Mouse (Mus musculus) heart, adult 9 months (tissue): ENCODE measurements around the gene Rph3al.

ENCODE experiments used
- DNase-seq, 2 experiments: peaks; one replicate each; pipeline ENCODE4 v3.0.0; 2022; ENCODE audit warnings: low spot score in 2 of 2

The Rph3al gene

DNA sequence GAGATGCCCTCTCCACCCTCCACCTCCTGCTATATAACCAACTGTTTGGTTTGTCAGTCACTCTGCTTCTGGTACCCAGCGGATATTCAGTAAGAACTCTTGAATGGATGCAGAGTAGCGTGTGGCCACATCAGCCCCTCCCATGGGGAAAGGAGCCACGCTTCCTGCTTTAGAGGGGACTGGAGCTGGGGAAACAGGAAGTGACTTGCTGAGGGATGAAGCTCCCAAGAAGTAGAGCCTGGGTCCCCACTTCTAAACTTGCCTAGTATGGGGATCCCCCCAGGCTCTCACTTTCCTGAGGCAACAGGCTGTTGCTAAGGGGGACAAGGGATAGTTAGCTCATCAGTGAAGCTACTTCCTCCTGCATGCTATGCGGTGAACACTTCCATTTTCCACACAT is 30.8 kb downstream of the Rph3al start:
- no peak for DNase-seq

DNA sequence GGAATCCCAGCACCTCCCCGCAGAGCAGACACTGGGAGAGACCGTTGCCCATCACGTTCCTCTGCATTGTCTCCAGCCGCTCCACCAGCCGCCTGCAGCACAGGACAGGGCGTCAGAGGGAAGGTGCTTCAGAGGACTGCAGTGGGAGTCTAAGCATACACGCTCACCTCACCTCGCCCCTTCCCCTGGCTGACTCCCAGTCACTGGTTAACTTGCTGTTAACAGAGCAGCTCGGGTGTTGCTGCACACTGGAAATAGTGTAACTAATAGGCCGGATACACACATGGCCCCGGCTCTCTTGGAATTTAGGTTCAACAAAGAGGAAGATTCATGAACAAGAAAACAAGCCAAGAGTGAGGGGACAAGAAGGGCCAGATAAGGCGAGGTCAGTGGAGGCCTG is 31.7 kb downstream of the Rph3al start:
- DNase-seq = no peak

DNA sequence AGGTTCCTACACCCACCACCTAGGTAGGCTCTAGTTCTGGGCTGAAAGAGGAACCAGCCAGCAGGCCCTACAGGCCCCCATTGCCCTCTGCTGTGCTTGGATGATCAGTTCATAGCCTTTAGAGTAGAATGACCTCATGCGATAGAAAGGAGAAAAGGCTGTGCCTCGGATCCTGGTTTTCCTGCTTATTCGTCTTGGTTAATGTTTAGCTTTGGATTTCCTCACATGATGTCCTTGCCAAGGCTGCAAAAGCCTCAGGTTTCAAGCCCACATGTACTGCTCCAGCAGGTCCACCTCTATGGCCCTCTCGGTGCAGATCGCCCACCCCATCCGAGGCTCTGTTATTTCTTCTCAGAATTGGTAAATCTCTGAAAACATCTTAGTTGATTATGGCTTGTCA is 33.2 kb downstream of the Rph3al start:
- DNase-seq = no peak

DNA sequence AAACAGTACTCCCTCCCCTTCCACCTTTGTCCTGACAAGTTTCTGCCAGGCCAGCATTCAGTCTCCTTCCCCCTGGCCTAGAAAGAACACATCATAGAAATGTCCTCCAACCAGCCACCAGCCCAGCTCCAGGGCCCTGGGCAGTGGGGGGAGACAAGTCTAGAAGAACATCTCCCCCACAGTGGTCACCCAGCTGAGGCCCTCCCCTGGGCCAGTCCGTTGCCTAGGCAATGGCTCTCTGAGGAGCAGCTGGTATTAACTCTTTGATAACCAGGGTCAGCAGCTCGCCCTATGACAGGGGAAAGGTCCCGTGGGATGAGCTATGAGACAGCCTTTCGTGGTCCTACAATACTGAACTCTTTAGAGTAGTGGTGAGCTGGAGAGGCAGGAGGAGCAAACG is 33.7 kb downstream of the Rph3al start:
- DNase-seq = no peak

DNA sequence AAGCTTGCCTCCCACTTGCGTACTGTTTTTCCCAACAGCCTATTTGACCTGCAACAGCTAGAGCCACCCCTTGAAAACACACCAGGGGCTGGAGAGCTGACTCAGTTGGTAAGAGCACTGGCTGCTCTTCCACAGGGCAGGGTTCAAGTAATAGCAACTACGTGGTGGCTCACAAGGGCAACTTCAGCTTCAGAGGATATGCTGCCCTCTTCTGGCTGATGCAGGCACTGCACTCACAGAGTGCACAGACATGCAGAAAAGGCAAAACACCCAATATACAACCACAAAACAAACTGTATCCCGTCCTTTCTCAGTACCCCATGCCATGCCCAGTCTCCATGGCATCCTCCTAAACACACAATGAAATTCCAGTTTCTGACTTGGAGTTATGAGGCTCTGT is 34.7 kb downstream of the Rph3al start:
- no peak for DNase-seq

DNA sequence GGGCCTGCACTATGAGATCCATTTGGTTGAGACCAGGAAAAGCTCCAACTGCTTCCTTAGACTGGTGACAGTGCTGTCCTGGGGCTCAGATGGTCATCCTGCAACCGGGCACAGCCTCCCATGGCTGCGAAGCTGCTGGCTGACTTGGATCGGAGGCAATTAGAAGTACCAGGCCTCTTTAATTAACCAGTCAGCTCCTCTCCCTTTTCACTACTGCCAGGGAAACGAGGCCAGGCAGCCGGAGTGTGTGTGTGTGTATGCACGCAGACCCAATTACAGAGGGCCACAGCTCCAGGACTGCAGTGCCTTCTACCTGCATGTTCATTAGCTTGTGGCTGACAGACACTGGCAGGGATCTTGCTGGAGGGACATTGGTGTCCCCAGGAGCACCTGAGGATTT is 36.9 kb downstream of the Rph3al start:
- DNase-seq = no peak

DNA sequence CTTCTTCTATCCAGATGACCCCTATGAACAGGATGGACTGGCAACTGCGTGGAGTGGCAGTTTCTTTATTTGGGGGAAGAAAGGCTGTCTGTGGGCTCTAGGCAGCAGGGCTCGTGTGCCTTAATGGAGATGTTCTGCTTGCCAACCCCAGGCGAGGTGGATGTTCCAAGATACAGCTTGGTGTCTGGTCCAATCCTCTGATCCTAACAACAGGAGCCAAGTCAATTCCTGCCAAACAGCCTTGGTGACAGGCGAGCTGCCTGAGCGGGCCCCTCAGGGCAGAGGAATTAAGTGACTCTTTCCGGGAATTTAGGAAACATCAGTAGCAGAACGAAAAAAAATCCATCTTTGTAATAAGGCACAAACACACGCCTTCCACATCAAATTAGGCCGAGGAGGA is 38.6 kb downstream of the Rph3al start:
- no peak for DNase-seq

DNA sequence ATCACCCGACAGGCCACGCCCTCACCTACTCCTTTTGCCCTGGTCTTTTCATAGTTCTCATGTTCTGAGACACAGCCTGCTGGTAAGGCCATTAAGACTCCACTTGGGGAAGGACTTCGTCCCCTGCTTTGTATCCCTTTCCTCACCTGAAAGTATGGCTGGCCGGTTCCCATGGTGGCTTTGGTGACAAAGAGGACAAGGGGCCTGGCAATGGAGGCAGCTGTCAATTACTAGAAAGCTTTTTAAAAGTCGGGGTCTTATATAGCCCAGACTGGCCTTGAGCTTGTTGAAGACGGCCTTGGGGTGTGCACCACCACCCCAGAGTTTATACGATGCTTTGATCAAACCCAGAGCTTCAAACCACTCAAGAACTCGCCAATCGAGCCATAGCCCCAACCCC is 39.7 kb downstream of the Rph3al start:
- no peak for DNase-seq

DNA sequence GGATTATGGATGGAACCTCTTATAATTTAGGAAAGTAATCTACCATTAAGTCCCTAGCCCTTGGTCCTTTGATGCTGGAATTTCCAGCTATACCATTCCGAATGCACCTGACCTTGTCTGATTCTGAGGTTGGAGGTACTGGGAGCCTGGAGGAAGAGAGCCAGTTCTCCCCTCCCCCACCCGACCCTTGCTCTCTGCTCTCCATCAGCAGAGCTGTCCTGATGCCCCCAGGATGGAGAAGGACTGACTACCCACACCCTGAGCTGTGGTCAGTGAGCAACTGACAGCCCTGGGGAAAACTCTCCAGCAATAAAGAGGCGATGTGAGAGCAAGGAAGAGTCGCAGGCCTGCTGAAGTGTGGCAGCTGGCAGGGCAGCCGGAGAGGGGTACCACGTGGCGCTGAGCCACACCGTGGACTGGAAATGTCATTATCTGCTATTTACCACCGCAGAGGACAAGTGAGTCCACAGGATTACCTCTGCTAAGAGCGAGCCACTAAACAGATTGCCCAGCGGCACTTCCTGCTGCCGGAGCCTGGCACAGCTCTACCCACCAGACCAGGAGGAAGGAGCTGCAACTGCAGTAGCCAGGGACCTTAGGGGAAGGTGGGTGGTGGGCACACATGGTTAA is 43.3 kb downstream of the Rph3al start:
- no peak for DNase-seq

DNA sequence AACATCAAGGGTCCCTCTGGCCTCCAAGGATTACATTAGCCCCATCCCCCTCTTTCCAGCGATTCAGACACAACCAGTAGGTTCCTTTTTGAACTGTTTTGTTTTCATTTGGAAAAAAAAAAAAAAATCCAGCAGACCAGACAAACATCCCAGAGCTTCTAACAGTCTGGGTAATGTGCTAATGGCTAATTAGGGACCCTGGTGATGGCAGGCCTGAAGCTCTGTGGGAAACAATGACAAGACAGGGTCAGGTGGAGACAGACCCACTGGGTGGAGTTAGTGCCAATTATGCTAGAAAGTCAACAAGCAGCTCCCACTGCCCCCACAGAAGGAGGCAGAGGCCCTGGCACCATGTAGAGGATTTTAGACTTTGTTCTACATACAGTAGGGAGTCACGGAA is 44.3 kb downstream of the Rph3al start:
- DNase-seq = no peak

DNA sequence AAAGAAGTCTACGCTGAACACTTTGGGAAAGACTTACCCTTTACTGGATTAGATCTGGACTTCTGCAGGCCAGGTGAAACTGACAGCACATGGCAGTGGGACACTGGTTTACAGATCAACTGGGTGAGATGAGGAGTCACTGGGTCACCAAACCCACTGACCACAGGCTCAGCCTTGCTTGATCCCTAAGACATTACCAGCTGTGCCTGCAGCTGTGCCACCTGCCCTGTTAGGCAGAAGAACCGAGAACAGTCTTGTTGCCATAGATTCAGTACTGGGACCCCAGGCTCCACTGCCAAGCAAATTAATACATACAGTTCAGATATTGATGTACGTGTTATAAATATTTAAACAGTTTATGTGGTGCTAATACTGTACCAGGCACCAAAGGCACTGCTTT is 50.9 kb downstream of the Rph3al start:
- no peak for DNase-seq

DNA sequence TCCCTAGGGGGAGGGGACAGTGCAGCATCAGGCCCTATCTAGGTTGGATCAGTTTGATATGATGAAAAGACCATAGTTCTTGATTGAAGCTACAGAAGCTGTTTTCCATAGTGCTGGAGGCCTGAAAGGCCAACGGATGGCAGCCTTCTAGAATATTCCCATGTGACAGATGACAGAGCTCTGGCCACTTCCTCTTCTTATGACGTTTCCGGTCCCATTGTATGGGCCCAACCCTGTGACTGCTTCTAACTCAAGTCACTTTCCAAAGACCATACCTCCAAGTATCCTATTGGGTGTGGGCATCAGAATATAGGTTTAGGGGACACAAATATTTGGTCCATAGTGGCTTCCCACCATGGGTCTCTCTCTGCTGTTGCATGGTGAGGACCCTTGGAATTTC is 57.0 kb downstream of the Rph3al start:
- no peak for DNase-seq

DNA sequence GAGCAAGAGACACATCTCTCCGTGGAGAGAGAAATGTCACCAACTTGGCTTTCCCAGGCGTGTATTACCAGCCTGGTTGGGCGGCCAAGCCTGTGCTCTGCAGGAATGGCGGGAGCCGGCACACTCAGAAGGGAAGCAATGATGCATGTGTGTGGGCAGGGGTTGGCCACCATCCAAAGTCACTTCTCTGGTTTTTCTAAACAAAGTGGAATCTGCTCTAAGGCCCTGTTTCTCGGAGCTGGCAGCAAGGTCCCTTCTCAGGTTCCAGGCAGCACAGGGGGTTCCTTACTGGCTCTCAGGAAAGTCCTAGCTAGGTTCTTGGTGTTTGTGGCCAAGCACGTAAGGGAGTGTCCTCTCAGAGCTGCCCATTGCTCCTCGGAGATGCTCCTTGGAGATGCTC is 58.2 kb downstream of the Rph3al start:
- no peak for DNase-seq

DNA sequence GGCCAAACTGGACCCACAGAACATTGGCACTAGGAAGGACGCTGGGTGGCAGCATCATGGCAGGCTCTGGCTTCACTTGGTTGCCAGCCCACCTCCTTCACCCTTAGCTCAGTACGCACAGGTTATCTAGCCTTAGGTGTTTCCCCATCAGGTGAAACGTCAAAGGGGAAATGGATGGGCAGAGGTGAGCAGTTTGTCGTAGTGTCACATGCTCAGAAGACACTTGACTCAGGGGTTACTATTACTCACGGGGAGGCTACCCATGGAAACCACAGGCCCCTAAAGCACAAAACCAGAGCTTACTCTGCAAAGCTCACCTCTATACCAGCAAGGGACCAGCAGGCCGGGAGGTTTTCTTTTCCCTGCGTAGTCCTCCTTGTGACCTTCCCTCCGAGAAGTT is 59.8 kb downstream of the Rph3al start:
- DNase-seq = no peak

DNA sequence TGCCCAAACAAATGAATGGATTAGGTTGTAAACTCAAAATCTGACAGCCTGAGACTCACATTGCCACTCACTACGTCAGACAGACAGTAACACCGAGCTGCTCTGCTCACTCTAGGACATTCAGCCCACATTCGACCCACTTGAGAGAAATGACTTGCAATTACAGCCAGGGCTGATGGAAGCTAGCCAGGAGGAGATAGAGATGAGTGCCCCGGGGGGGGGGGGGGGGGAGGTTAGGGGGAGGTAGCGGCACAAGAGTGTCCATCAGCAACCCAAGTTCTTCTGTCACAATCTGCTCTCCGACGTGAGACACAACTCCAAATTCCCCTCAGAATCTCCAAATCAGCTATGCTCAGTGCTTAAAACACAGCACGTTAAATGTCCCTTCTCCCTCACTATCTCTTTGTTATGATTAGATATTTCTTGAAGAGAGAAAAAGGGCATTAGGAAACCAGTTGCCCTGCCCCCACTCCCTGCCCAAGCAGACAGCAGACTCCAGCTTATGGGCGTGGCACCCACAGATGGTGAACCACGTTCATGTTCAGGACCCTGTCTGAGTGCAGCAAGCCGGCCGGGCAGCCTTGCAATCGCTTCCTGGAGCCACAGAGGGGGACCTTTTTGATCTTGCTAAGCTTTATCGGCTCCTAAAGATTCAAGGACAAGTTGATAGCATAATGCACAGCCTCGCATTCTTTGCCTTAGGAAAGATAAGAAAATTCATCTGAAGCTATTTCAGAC is 62.0 kb downstream of the Rph3al start:
- no peak for DNase-seq

DNA sequence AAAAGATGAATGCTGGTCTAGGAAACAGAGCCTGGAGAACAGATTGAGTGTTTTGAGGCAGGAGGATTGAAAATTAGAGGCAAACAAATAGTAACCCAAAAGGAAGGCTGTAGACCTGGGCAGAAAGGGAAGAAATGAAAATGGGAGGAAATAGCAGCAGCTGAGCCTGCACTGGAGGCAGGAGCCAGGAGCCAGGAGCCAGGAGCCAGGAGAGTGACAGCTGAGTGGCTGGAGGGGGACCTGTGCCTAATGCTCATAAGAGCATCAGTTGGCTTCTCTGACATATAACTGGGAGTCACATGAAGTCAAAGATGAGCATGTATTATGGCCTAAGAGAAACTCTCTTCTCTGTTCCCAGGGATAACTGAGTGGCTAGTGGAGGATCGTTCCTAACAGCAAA is 66.5 kb downstream of the Rph3al start:
- no peak for DNase-seq

DNA sequence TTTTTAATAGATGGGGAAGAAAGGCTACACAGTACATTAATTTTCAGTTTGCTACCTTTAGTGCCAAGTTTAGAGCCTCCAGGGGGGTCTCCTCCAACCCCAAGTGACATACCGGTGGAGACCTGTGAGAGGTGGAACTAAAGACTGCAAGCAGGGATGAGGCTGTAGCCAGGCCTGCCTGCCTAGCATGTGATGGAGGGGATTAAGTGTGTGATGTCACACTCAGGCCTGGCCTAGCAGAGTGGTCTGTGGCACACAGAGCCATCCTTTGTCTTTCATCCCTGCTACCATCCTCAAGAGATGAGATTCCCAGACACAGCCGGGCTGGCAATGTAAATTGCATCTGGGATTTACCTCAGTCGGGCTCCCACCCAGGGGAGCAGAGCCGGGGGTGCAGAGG is 67.3 kb downstream of the Rph3al start:
- DNase-seq = no peak

DNA sequence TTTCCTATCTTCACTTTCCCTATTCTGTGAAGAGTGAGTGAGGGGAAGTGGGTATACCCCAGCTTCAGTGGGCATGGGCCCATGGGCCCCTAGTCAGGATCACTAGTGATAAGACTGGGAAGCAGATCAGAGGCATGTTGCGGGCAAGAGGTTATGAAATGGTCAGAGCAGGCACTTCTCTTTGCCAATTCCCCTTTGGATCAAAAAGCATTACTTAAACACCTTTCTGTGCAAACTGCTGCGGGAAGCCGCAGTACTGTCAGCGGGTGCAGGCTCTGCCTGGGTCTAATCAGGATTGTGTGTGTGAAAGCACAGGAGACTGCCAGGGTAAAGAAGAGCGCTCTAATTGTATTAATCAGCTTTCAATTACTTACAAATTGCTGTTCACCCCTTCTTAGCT is 67.8 kb downstream of the Rph3al start:
- DNase-seq = no peak

DNA sequence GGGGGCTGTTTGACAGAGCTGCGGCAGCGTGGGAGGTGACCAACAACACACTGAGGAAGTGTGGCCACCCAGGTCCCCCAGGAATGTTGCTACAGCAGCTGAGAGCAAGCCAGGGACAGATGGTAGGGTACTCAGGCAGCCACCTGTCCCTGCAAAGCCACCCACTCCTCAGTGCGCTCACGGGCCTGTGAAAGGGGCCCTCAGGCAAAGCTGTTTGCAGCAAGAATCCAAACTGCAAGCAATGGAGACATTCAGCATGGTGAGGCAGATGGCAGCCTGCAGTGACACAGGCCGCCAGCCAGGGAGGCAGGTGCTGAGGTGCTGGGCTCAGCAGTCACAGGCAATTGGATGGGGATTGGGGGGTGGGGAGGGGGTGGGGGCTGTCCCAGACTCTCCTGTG is 68.3 kb downstream of the Rph3al start:
- DNase-seq = no peak

DNA sequence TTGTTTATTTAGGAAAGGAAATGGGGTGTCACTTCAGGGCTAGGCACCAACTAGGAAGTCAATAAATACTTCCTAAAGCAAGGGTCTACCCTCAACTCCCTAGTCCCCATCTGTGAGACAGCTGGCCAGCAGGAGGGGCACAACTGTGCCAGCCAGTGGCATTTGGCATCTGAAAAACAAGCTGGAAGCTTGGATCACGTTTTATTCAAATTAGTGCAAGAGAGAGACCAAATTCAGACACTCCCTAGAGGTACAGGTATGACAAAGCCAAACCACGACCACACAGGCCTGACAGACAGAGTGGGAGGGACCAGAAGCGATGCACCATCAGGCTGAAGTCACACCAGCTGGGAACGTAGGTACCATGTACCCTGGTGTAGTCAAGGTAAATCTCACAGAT is 71.4 kb downstream of the Rph3al start:
- DNase-seq = no peak

DNA sequence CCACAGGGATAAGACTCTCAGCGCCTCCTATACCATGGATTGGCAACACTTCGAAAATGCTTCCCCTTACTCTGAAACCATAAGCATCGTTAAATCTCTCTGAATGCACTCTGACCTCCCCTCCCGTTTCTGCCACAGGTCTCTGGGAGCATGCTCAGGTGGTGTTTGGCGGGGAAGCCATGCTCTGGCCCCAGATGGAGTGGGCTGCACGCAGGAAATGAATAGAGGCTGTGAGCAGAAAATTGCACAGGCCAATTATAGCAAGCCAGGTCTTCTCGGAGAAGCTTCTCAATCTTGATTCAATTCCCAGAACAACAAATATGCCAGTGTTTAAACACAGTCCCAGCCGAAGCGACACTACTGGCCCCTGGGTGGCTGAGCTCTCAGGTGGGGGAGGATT is 72.4 kb downstream of the Rph3al start:
- DNase-seq = no peak

DNA sequence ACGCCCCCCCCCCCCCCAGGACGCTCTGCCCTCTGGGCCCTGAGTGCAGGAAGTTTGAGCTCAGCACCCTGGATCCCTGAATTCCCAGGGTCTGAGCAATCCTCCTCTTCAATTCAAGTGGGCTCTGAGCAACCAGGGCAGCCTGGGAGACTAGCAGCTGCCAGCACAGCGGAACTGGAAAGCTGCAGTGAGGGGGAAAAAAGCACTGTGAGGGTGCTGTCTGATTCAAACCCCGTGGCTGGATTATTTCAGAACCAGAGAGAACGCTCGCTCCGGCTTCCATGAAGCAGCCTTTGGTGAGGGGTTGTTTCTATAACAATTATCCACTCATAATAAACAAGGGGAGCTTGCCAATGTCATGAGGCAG is 73.0 kb downstream of the Rph3al start:
- DNase-seq = no peak

DNA sequence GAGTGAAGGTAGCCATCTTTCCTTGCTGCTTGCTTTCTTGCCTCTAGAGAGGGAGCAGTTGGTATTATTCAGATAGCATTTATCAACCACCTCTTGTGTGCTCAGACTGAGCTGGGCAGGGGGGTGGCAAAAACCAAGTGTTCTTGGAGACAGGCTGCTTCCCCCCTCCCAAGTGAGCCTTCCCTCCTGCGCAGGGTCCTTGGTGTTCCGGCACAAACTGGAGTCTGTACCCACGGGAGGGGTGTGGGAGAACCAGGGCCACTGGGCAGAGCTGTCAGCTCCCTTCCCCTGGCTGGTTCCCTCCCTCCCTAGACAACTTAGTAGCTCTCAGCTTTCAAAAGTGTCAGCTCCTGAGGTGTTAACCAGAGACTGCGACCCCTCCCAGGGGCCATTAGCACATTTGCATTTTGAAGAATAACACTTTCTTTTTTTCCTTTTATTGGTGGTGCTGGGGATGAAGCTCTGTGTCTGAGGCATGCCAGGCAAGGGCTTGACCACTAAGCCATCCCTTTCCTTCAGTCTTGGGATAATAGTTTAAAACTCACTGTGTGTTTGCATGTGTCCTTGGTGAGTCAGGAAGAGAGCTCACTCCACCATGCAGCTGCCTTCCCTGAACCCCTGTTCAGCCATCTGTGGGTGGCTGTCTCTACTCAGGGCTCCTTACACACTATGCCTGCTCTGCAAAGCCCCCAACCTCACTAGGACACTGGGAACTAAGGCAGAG is 73.5 kb downstream of the Rph3al start:
- DNase-seq = no peak
